Comparison of ENCODE assay signal across 8 mouse cellular contexts in the genomic region with DNA sequence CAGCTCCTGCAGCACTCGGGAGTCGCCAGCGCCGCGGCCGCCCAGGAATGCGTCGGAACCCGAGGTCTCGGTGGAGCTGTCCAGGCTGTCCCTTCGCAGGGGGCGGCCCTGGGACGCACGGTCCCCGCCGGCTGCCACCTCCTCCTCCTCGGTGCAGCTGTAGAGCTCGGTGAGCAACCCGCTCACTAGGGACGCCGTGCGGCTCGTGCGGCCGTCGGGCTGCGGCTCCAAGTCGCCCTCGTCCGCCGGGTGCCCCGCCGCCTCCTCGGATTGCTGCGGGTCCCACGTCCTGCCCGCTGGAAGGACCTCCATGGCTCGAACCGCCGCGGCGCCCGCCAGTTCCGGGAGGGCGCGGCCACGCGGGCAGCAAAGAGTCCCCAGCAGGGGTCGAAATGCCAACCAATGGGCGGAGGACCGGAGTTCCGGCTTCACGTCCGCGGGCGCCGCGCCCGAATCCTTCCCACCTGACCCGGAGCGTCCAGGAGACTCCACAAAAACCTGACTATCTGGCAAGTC. TPM values are rescaled to one million over a fixed set of nuclear protein-coding genes. Genes with fewer than 3 reads are reported as not detected.
DNase-seq lines count a peak whose midpoint lies in the region; ATAC-seq and TF ChIP-seq lines count a peak whose summit lies in the region.

A gene (minus strand): TSS at position 213 of the 516 bp plus-strand sequence.

- WGBS in heart, embryonic 10.5 days: under 1% methylated on average over 61 of the region's 61 CpGs
- WGBS in kidney, adult 2 months: under 1% methylated on average over 61 of the region's 61 CpGs
- WGBS in liver, embryonic 11.5 days: under 1% methylated on average over 56 of the region's 61 CpGs
- under 1% methylated on average over 57 of the region's 61 CpGs for WGBS in midbrain, postnatal 0 days

- TF ChIP-seq CTCF in cortical plate, adult 2 months (IDR thresholded peaks at IDR 0.05; ENCODE audit: extremely low read depth, insufficient read depth, low read length): no peak
- TF ChIP-seq CTCF in kidney, adult 2 months (conservative IDR thresholded peaks at IDR 0.05; ENCODE audit: insufficient read depth, insufficient read length, low read depth, low read length): no peak
- TF ChIP-seq CTCF in midbrain, postnatal 0 days (IDR thresholded peaks at IDR 0.05): peak; percentile 1; the same call in 1 of the 2 replicates

- H3K4me2 ChIP-seq in liver, embryonic 11.5 days: peak within 1 kb of the TSS; percentile 96
- H3K4me2 ChIP-seq in midbrain, postnatal 0 days (ENCODE audit: low read depth, low read length, poor library complexity, severe bottlenecking): peak within 1 kb of the TSS; percentile 81

- no peaks in the 10 kb centered on the region for H3K4me1 ChIP-seq in cortical plate, adult 2 months (ENCODE audit: control insufficient read depth, insufficient read depth, low read length)
- H3K4me1 ChIP-seq in heart, embryonic 10.5 days: peaks cover 25% of the 10 kb centered on the region
- H3K4me1 ChIP-seq in kidney, adult 2 months (ENCODE audit: control insufficient read depth, insufficient read depth, low read length): peaks cover 5% of the 10 kb centered on the region; the same call in 1 of the 2 replicates
- H3K4me1 ChIP-seq in liver, embryonic 11.5 days (replicated peaks; ENCODE audit: control insufficient read depth, insufficient read depth, low read length): peaks cover 12% of the 10 kb centered on the region
- H3K4me1 ChIP-seq in midbrain, postnatal 0 days (ENCODE audit: insufficient read depth, low read length): 0 out of 2 replicates have a peak, but pooled peaks cover 4% of the 10 kb centered on the region

- H3K36me3 ChIP-seq in heart, embryonic 10.5 days: no peaks in the 10 kb centered on the region
- H3K36me3 ChIP-seq in kidney, adult 2 months (ENCODE audit: control insufficient read depth, insufficient read depth, low read length): no peaks in the 10 kb centered on the region
- no peaks in the 10 kb centered on the region for H3K36me3 ChIP-seq in liver, embryonic 11.5 days (ENCODE audit: control insufficient read depth, insufficient read depth, low read length)
- no peaks in the 10 kb centered on the region for H3K36me3 ChIP-seq in midbrain, postnatal 0 days (ENCODE audit: insufficient read depth, low read length)

- H3K9ac ChIP-seq in liver, embryonic 11.5 days (ENCODE audit: low read depth, low read length): peak within 1 kb of the TSS; percentile 37; the same call in 1 of the 2 replicates
- H3K9ac ChIP-seq in midbrain, postnatal 0 days (replicated peaks; ENCODE audit: low read length, poor library complexity, severe bottlenecking): 0 out of 2 replicates have a peak within 1 kb of the TSS, but pooled peaks have one; percentile 25

- peak; percentile 64 for ATAC-seq in liver, embryonic 11.5 days (replicated peaks; ENCODE audit: low FRiP score)
- peak; percentile 44; the same call in 1 of the 2 replicates for ATAC-seq in midbrain, postnatal 0 days (ENCODE audit: low FRiP score)

- no peaks in the 10 kb centered on the region for H3K9me3 ChIP-seq in heart, embryonic 10.5 days
- H3K9me3 ChIP-seq in liver, embryonic 11.5 days (ENCODE audit: control insufficient read depth, low read length): no peaks in the 10 kb centered on the region; the same call in 1 of the 2 replicates
- no peaks in the 10 kb centered on the region for H3K9me3 ChIP-seq in midbrain, postnatal 0 days (ENCODE audit: low read length)

- H3K27me3 ChIP-seq in heart, embryonic 10.5 days (ENCODE audit: insufficient read depth, poor library complexity, severe bottlenecking): peaks cover 30% of the 10 kb centered on the region
- H3K27me3 ChIP-seq in kidney, adult 2 months (replicated peaks; ENCODE audit: control insufficient read depth, insufficient read depth, low read length): no peaks in the 10 kb centered on the region
- peaks cover 36% of the 10 kb centered on the region for H3K27me3 ChIP-seq in liver, embryonic 11.5 days (replicated peaks; ENCODE audit: control insufficient read depth, insufficient read depth, low read length)
- H3K27me3 ChIP-seq in midbrain, postnatal 0 days (ENCODE audit: insufficient read depth, low read length): peaks cover 29% of the 10 kb centered on the region

- peak within 1 kb of the TSS; percentile 32 for H3K4me3 ChIP-seq in cortical plate, adult 2 months (ENCODE audit: insufficient read depth, low read length)
- H3K4me3 ChIP-seq in heart, embryonic 10.5 days: peak within 1 kb of the TSS; percentile 79
- H3K4me3 ChIP-seq in kidney, adult 2 months (ENCODE audit: insufficient read depth, low read depth, low read length): peak within 1 kb of the TSS; percentile 44
- peak within 1 kb of the TSS; percentile 64 for H3K4me3 ChIP-seq in liver, embryonic 11.5 days (ENCODE audit: low read depth, low read length)
- H3K4me3 ChIP-seq in midbrain, postnatal 0 days (ENCODE audit: low read depth, low read length): peak within 1 kb of the TSS; percentile 42

- no peak for TF ChIP-seq POLR2A in cortical plate, adult 2 months (IDR thresholded peaks at IDR 0.05; ENCODE audit: extremely low read depth, insufficient read depth, low read length)
- no peak for TF ChIP-seq POLR2A in kidney, adult 2 months (IDR thresholded peaks at IDR 0.05; ENCODE audit: low read depth, low read length)

- peak; percentile 19 for DNase-seq in thymus, postnatal 14 days
- no peak for DNase-seq in thymus, postnatal 10 days (ENCODE audit: low spot score in 2 of 2)
- DNase-seq in heart, embryonic 10.5 days (ENCODE audit: low spot score): peak; percentile 76
- DNase-seq in kidney, adult 2 months: peak; percentile 87
- DNase-seq in liver, embryonic 11.5 days (ENCODE audit: low spot score): peak; percentile 59
- no peak for DNase-seq in midbrain, postnatal 0 days (ENCODE audit: low spot score)
- DNase-seq in MN1 (ENCODE audit: low spot score): no peak

- H3K27ac ChIP-seq in cortical plate, adult 2 months (ENCODE audit: insufficient read depth, low read length): no peak within 1 kb of the TSS
- peak within 1 kb of the TSS; percentile 81 for H3K27ac ChIP-seq in heart, embryonic 10.5 days
- H3K27ac ChIP-seq in kidney, adult 2 months (ENCODE audit: insufficient read depth, low read depth, low read length): no peak within 1 kb of the TSS
- no peak within 1 kb of the TSS for H3K27ac ChIP-seq in liver, embryonic 11.5 days (ENCODE audit: low read depth, low read length)
- H3K27ac ChIP-seq in midbrain, postnatal 0 days (ENCODE audit: low read depth, low read length): no peak within 1 kb of the TSS

RNA-seq across cellular contexts. Expression of the gene that starts here (rescaled TPM):
- polyA plus RNA-seq in cortical plate, adult 2 months (2012; rRNA removed): 48.6 and 49.1 TPM in 2 replicates
- polyA plus RNA-seq in heart, embryonic 10.5 days (2016; fragmentation: Nextera tagmentation; extraction: Ambion mirVana): 1.3 and 1.9 TPM in 2 replicates
- 1.0 and 1.2 TPM in 2 replicates for polyA plus RNA-seq in kidney, adult 2 months (2012; rRNA removed)
- 0.27 and 0.78 TPM in 2 replicates for polyA plus RNA-seq in liver, embryonic 11.5 days (2014; fragmentation: Nextera tagmentation; extraction: Ambion mirVana)
- 46.9 and 49.1 TPM in 2 replicates for total RNA-seq in midbrain, postnatal 0 days (2014; rRNA removed)
- 8.3 and 9.1 TPM in 2 replicates for polyA plus RNA-seq in midbrain, postnatal 0 days (2015; fragmentation: Nextera tagmentation; extraction: Ambion mirVana)

Comparison
In these comparisons a context has a peak if more than half of its experiments do, and no peak if none do; other contexts are left out.
1. DNase-seq: peak in thymus, postnatal 14 days (single experiment), heart, embryonic 10.5 days (single experiment) and kidney, adult 2 months (single experiment); none in thymus, postnatal 10 days (0 of 2), midbrain, postnatal 0 days (single experiment) and MN1 (single experiment).
2. Peak in DNase-seq, ATAC-seq, H3K4me3 ChIP-seq, H3K9ac ChIP-seq and H3K4me2 ChIP-seq in liver, embryonic 11.5 days; RNA of the gene not detected or under 1 TPM.
3. Peak in every context shown above with its lines, with median percentiles within 50 percentile points of each other: H3K4me3 ChIP-seq.